Mouse (Mus musculus) bone marrow macrophage, adult 2 months (primary cell): ENCODE measurements around the gene Midn.

Source experiments
- CTCF ChIP-seq: IDR thresholded peaks from 2 replicates; pipeline ENCODE4 v1.5.1; 2012; ENCODE audit warnings: low read depth, mild to moderate bottlenecking, low read length, moderate library complexity
- POLR2A ChIP-seq: IDR thresholded peaks from 2 replicates; pipeline ENCODE4 v1.6.1; 2012; ENCODE audit warnings: mild to moderate bottlenecking, low read depth, low read length, borderline replicate concordance

- TF ChIP-seq CTCF, result no peak
- TF ChIP-seq POLR2A, result no peak
Measured at GRCm38 (mm10) chr10:80165392-80166128, 17.5 kb downstream of the Midn start, which contains the start of gene Cirbp.
